Mouse (Mus musculus): ENCODE measurements around the gene Ttbk1. TPM values are rescaled to one million over a fixed set of nuclear protein-coding genes. Genes with fewer than 3 reads are reported as not detected.

The Ttbk1 gene
- polyA plus RNA-seq, 1 experiment from 2014 or later, result 0.13 TPM

- no peak for ATAC-seq (ENCODE audit: low FRiP score, low TSS enrichment)
- H3K9me3 ChIP-seq (ENCODE audit: control insufficient read depth, low read length), result no peaks in the 10 kb centered on the region
- no peaks in the 10 kb centered on the region for H3K4me1 ChIP-seq (replicated peaks; ENCODE audit: control insufficient read depth, insufficient read depth)
- no peak overlapping the region for H3K27ac ChIP-seq (replicated peaks)
- H3K27me3 ChIP-seq (ENCODE audit: control insufficient read depth, insufficient read depth, low read length), result no peaks in the 10 kb centered on the region
- no peak overlapping the region for H3K4me2 ChIP-seq (replicated peaks; ENCODE audit: low read depth)
- TF ChIP-seq EP300 (optimal IDR thresholded peaks at IDR 0.05) (no peak), CTCF (IDR thresholded peaks at IDR 0.05; ENCODE audit: low read depth) (peak; percentile 85)
- WGBS, result 37% methylated on average over 2 of the region's 2 CpGs
- DNase-seq (ENCODE audit: low spot score), result peak; percentile 65
- no peak overlapping the region for H3K9ac ChIP-seq (ENCODE audit: low read length)
- peaks cover 6% of the 10 kb centered on the region; the same call in 1 of the 2 replicates for H3K36me3 ChIP-seq (ENCODE audit: control insufficient read depth, insufficient read depth, low read length)
- H3K4me3 ChIP-seq (ENCODE audit: low read depth, low read length), result no peak overlapping the region
Measured at GRCm38 (mm10) chr17:46393012-46393411, 94.5 kb downstream of the Ttbk1 start.

Other genes with a start within 250 kb of the Ttbk1 start
- 47.7 and 48.0 TPM in 2 replicates for gene Polr1c, start 239.6 kb downstream of the Ttbk1 start, polyA plus RNA-seq (2015; fragmentation: Nextera tagmentation; extraction: Ambion mirVana)
- 119 and 125 TPM in 2 replicates for gene Yipf3, start 239.6 kb downstream of the Ttbk1 start, polyA plus RNA-seq (2015; fragmentation: Nextera tagmentation; extraction: Ambion mirVana)
- gene Lrrc73, start 234.1 kb downstream of the Ttbk1 start, polyA plus RNA-seq (2015; fragmentation: Nextera tagmentation; extraction: Ambion mirVana), result 0.73 and 0.79 TPM in 2 replicates
- gene Tjap1, start 204.6 kb downstream of the Ttbk1 start, polyA plus RNA-seq (2015; fragmentation: Nextera tagmentation; extraction: Ambion mirVana), result 13.5 and 17.7 TPM in 2 replicates
- 8.9 and 10.8 TPM in 2 replicates for gene Dlk2, start 190.3 kb downstream of the Ttbk1 start, polyA plus RNA-seq (2015; fragmentation: Nextera tagmentation; extraction: Ambion mirVana)
- 3.5 and 4.3 TPM in 2 replicates for gene Abcc10, start 159.3 kb downstream of the Ttbk1 start, polyA plus RNA-seq (2015; fragmentation: Nextera tagmentation; extraction: Ambion mirVana)
- gene Zfp318, start 103.9 kb downstream of the Ttbk1 start, polyA plus RNA-seq (2015; fragmentation: Nextera tagmentation; extraction: Ambion mirVana), result 2.9 and 3.5 TPM in 2 replicates
- gene Crip3, start 58.7 kb downstream of the Ttbk1 start, polyA plus RNA-seq (2015; fragmentation: Nextera tagmentation; extraction: Ambion mirVana), result 0.23 and 0.24 TPM in 2 replicates
- not detected in 2 replicates for gene Slc22a7, start 49.2 kb downstream of the Ttbk1 start, polyA plus RNA-seq (2015; fragmentation: Nextera tagmentation; extraction: Ambion mirVana)
- gene Dnph1, start 9.0 kb upstream of the Ttbk1 start, polyA plus RNA-seq (2015; fragmentation: Nextera tagmentation; extraction: Ambion mirVana), result 23.8 and 24.7 TPM in 2 replicates
- 1.9 and 2.6 TPM in 2 replicates for gene Cul9, start 58.7 kb upstream of the Ttbk1 start, polyA plus RNA-seq (2015; fragmentation: Nextera tagmentation; extraction: Ambion mirVana)
- gene Srf, start 68.5 kb upstream of the Ttbk1 start, polyA plus RNA-seq (2015; fragmentation: Nextera tagmentation; extraction: Ambion mirVana), result 3.7 and 4.3 TPM in 2 replicates
- 29.4 and 32.1 TPM in 2 replicates for gene Ptk7, start 141.8 kb upstream of the Ttbk1 start, polyA plus RNA-seq (2015; fragmentation: Nextera tagmentation; extraction: Ambion mirVana)
- 34.5 and 34.8 TPM in 2 replicates for gene Klc4, start 158.3 kb upstream of the Ttbk1 start, polyA plus RNA-seq (2015; fragmentation: Nextera tagmentation; extraction: Ambion mirVana)
- 96.4 and 98.8 TPM in 2 replicates for gene Mrpl2, start 158.6 kb upstream of the Ttbk1 start, polyA plus RNA-seq (2015; fragmentation: Nextera tagmentation; extraction: Ambion mirVana)
- 12.9 and 14.0 TPM in 2 replicates for gene Cul7, start 162.7 kb upstream of the Ttbk1 start, polyA plus RNA-seq (2015; fragmentation: Nextera tagmentation; extraction: Ambion mirVana)
- gene Rrp36, start 186.7 kb upstream of the Ttbk1 start, polyA plus RNA-seq (2015; fragmentation: Nextera tagmentation; extraction: Ambion mirVana), result 37.2 and 38.1 TPM in 2 replicates
- 142 and 146 TPM in 2 replicates for gene Mea1, start 191.1 kb upstream of the Ttbk1 start, polyA plus RNA-seq (2015; fragmentation: Nextera tagmentation; extraction: Ambion mirVana)
- gene Klhdc3, start 193.2 kb upstream of the Ttbk1 start, polyA plus RNA-seq (2015; fragmentation: Nextera tagmentation; extraction: Ambion mirVana), result 73.7 and 75.0 TPM in 2 replicates
- 27.2 and 30.3 TPM in 2 replicates for gene Ppp2r5d, start 217.4 kb upstream of the Ttbk1 start, polyA plus RNA-seq (2015; fragmentation: Nextera tagmentation; extraction: Ambion mirVana)
- 9.8 and 11.8 TPM in 2 replicates for gene Pex6, start 223.8 kb upstream of the Ttbk1 start, polyA plus RNA-seq (2015; fragmentation: Nextera tagmentation; extraction: Ambion mirVana)
- gene Gnmt, start 241.5 kb upstream of the Ttbk1 start, polyA plus RNA-seq (2015; fragmentation: Nextera tagmentation; extraction: Ambion mirVana), result 2.1 and 3.1 TPM in 2 replicates